Mouse (Mus musculus): ENCODE data around the gene Actl6b.

- TF ChIP-seq CTCF (IDR thresholded peaks at IDR 0.05 in 2 of 3, conservative IDR thresholded peaks at IDR 0.05 in 1 of 3; ENCODE audit: control insufficient read depth in 1 of 3, insufficient read depth in 1 of 3, low read depth in 2 of 3, low read length in 3 of 3, poor library complexity in 1 of 3, severe bottlenecking in 1 of 3) (no peak), USF2 (IDR thresholded peaks at IDR 0.05; ENCODE audit: borderline replicate concordance in 1 of 2, insufficient read depth in 1 of 2, low read depth in 1 of 2, low read length in 2 of 2) (no peak), E2F4 (IDR thresholded peaks at IDR 0.05; ENCODE audit: borderline replicate concordance, low read depth, low read length) (no peak)
These were observed 23.2 kb upstream of the Actl6b start for GRCm38 (mm10) chr5:137530075-137530474.

All from MEL (cell line).